Mouse (Mus musculus) hindbrain, embryonic 12.5 days (tissue): Measurements from ENCODE around the gene Cryba4. TPM values are rescaled to one million over a fixed set of nuclear protein-coding genes. Genes with fewer than 3 reads are reported as not detected.

Experiments used
- ATAC-seq: fragments of 200-750 bp; cut with Nextera tagmentation; 2 replicates; pipeline ENCODE4 v1.8.0; 2017; ENCODE audit warnings: moderate TSS enrichment; ENCODE audit not compliant: low FRiP score
- H3K27ac ChIP-seq: fragments of 300-500 bp; sonication (generic); 2 replicates; pipeline ENCODE4 v1.5.1; 2016; ENCODE audit warnings: mild to moderate bottlenecking
- H3K27me3 ChIP-seq: fragments of 300-500 bp; sonication (generic); 2 replicates; pipeline ENCODE4 v1.6.1; 2016; ENCODE audit warnings: mild to moderate bottlenecking
- H3K36me3 ChIP-seq: fragments of 300-500 bp; sonication (generic); 2 replicates; pipeline ENCODE4 v1.6.1; 2016; ENCODE audit warnings: mild to moderate bottlenecking
- H3K4me1 ChIP-seq: fragments of 300-500 bp; sonication (generic); 2 replicates; pipeline ENCODE4 v1.6.1; 2016
- H3K4me2 ChIP-seq: fragments of 300-500 bp; sonication (generic); replicated peaks from 2 replicates; pipeline ENCODE4 v1.6.1; 2016; ENCODE audit warnings: mild to moderate bottlenecking
- H3K4me3 ChIP-seq: fragments of 300-500 bp; sonication (generic); 2 replicates; pipeline ENCODE4 v1.5.1; 2016; ENCODE audit warnings: mild to moderate bottlenecking
- H3K9ac ChIP-seq: fragments of 300-500 bp; sonication (generic); 2 replicates; pipeline ENCODE4 v1.6.1; 2016; ENCODE audit warnings: mild to moderate bottlenecking, moderate library complexity
- H3K9me3 ChIP-seq: fragments of 300-500 bp; sonication (generic); replicated peaks from 2 replicates; pipeline ENCODE4 v1.6.1; 2016; ENCODE audit warnings: mild to moderate bottlenecking
- WGBS: fragments of 180-500 bp; shearing (Covaris S2); methylation state at CpG from one replicate; pipeline ENCODE4 v1.1.7; 2016; 5-methylcytosine and 5-hydroxymethylcytosine counted together
- polyA plus RNA-seq: library from polyadenylated mRNA; unstranded; fragments of >200 nt; fragmentation: Nextera tagmentation; extraction: Ambion mirVana; gene quantifications from 2 replicates; pipeline ENCODE4 v1.2.1, GENCODE M21; 2016

Gene Cryba4
- polyA plus RNA-seq, 1 experiment from 2014 or later, result 1.8 TPM

DNA sequence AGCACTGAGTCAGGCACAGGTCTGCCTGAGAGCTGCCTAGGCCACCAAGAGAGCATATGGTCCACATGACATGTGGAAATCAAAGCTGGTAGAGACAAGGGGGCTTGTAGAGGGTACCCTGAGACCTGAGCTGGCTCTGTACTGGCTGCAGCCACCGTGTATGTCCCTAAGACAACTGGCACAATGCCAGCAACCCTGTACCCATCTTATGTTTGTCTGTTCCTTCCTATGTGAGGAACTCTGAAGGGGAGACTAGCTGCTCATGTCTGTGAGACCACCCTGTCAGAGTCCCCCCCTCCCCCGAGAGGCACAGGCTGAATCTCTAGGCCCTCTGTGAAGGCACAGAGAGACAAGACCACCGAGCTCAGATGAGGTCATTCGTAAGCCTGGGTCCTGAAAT is 33.6 kb downstream of the Cryba4 start:
- Histone ChIP-seq H3K4me3 (no peak overlapping the region), H3K4me1 (peaks cover 92% of the 10 kb centered on the region), H3K9ac (0 out of 2 replicates have a peak overlapping the region, but pooled peaks have one; percentile 18), H3K27ac (peak overlapping the region; percentile 88), H3K36me3 (peaks cover 51% of the 10 kb centered on the region), H3K4me2 (no peak overlapping the region), H3K9me3 (no peaks in the 10 kb centered on the region), H3K27me3 (no peaks in the 10 kb centered on the region)
- no peak for ATAC-seq
- WGBS, result 69% methylated on average over 4 of the region's 4 CpGs

DNA sequence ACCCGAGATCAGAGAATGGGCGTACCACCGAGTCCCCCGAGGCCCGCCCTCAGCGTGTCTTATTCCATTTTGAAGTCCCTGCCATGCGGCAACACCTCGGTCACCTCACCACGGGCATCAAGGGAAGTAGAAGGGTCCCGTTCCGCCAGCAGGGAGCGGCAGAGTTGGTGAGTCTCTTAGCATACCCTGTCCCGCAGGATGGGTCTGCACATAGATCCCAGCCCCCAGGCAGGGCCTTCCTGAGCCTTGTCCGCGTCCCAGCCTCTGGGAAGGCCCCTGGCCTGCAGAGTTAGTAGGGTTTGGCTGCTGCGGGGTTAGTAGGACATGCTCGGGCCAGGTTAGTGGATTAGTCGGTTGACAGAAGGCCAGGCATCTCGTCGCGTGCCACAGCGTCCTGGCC is 35.3 kb downstream of the Cryba4 start:
- no peak for ATAC-seq
- Histone ChIP-seq H3K36me3 (peaks cover 37% of the 10 kb centered on the region), H3K9ac (peak overlapping the region; percentile 47), H3K4me1 (peaks cover 88% of the 10 kb centered on the region), H3K27ac (peak overlapping the region; percentile 88), H3K9me3 (no peaks in the 10 kb centered on the region), H3K27me3 (no peaks in the 10 kb centered on the region), H3K4me2 (no peak overlapping the region), H3K4me3 (no peak overlapping the region)
- 43% methylated on average over 22 of the region's 22 CpGs for WGBS

DNA sequence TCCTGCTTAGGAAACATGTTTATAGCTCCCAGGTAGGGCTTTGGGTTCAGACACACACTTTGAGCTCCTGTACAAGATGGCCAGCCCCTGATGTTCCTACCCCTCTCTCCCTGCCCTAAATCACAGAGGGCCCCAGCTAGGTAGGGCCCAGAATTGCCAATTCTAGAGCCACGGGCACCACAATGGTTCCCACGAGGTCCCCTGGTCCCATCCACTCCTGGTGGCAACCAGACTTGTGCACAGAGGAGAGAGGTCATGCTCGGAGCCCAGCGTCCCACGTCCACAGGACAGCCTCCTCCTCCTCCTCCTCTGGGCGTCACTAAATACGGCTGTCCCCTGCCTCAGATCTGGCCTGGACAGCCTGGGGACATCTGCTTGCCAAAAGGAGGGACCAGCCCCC is 36.0 kb downstream of the Cryba4 start:
- no peak for ATAC-seq
- no peak overlapping the region for H3K4me2 ChIP-seq
- no peak overlapping the region for H3K4me3 ChIP-seq
- no peaks in the 10 kb centered on the region for H3K9me3 ChIP-seq
- no peaks in the 10 kb centered on the region for H3K27me3 ChIP-seq
- peak overlapping the region; percentile 88 for H3K27ac ChIP-seq
- H3K36me3 ChIP-seq, result peaks cover 30% of the 10 kb centered on the region
- 67% methylated on average over 7 of the region's 7 CpGs for whole genome bisulfite sequencing
- H3K9ac ChIP-seq, result peak overlapping the region; percentile 43
- peaks cover 82% of the 10 kb centered on the region for H3K4me1 ChIP-seq

DNA sequence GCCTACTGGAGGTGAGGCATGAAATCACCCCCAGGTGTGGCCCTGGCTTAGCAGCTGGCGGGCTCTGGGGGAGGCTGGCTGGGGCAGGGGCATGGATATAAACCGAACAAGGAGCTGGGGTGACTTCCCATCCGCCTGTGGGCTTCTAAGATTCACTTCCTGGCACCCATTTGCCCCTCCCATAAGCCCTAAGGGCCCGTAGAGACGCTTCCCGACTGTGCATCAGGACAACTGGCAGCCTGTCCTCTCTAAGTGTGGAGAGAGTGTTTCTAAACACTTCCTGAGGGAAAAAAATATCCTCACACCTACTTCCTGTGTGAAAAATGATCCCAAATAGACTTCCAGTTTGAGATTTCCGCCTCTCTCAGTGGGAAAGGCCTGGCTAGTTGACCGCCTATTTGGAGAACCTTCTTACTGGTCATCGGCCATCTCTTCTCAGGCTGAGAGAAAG is 36.5 kb downstream of the Cryba4 start:
- peak overlapping the region; percentile 88 for H3K27ac ChIP-seq
- H3K4me3 ChIP-seq, result no peak overlapping the region
- WGBS, result 25% methylated on average over 9 of the region's 9 CpGs
- no peaks in the 10 kb centered on the region for H3K27me3 ChIP-seq
- H3K9me3 ChIP-seq, result no peaks in the 10 kb centered on the region
- peak overlapping the region; percentile 27 for H3K4me2 ChIP-seq
- peaks cover 25% of the 10 kb centered on the region for H3K36me3 ChIP-seq
- ATAC-seq, result peak; percentile 17; the same call in 1 of the 2 replicates
- H3K4me1 ChIP-seq, result peaks cover 77% of the 10 kb centered on the region
- H3K9ac ChIP-seq, result peak overlapping the region; percentile 43

DNA sequence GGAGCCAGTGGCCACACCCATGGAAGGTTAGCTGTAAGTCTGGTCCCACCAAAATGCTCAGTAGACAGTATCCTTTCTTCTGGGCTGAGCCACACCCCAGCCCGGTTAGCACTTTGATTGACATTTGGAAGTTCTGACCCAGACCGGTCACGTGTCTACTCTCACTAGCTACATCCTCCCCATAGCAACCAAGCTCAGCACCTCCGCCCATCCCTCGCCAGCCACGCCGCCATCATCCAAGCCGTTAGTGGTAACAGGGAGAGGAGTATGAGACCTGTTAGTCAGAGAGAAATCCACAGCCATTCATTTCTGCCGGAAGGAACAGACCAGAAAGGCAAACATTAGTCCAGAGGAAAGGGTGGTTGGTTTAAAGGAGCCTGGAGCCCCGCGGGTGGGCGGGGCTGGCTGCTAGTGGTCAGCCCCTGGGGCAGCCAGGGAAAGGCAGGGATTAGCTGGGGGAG is 37.0 kb downstream of the Cryba4 start:
- ATAC-seq, result peak; percentile 2; the same call in 1 of the 2 replicates
- Histone ChIP-seq H3K4me2 (peak overlapping the region; percentile 27; the same call in 1 of the 2 replicates), H3K9ac (peak overlapping the region; percentile 43), H3K4me3 (no peak overlapping the region), H3K36me3 (peaks cover 20% of the 10 kb centered on the region), H3K4me1 (peaks cover 72% of the 10 kb centered on the region), H3K9me3 (no peaks in the 10 kb centered on the region), H3K27ac (peak overlapping the region; percentile 88), H3K27me3 (no peaks in the 10 kb centered on the region)
- 12% methylated on average over 12 of the region's 12 CpGs for WGBS

DNA sequence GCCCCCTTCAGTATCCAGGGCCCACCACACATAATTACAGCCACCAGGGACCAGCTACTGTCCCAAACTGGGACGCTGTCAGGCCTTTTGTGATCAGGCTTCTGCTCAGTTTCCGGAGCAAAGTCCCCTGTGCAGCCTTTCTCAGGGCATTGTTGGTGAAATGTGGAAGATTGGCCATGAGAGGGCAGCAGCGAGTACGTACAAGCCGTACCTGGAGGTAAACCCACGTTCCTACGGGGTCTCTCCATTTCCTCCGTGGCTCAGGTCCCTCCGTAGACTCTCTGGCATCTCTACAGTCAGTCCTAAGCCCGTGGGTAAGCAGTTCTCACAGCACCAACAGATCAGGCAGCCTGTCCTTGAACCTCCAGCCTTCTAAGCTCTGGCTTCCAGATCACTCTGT is 37.9 kb downstream of the Cryba4 start:
- Histone ChIP-seq H3K4me1 (peaks cover 63% of the 10 kb centered on the region), H3K9ac (0 out of 2 replicates have a peak overlapping the region, but pooled peaks have one; percentile 36)

DNA sequence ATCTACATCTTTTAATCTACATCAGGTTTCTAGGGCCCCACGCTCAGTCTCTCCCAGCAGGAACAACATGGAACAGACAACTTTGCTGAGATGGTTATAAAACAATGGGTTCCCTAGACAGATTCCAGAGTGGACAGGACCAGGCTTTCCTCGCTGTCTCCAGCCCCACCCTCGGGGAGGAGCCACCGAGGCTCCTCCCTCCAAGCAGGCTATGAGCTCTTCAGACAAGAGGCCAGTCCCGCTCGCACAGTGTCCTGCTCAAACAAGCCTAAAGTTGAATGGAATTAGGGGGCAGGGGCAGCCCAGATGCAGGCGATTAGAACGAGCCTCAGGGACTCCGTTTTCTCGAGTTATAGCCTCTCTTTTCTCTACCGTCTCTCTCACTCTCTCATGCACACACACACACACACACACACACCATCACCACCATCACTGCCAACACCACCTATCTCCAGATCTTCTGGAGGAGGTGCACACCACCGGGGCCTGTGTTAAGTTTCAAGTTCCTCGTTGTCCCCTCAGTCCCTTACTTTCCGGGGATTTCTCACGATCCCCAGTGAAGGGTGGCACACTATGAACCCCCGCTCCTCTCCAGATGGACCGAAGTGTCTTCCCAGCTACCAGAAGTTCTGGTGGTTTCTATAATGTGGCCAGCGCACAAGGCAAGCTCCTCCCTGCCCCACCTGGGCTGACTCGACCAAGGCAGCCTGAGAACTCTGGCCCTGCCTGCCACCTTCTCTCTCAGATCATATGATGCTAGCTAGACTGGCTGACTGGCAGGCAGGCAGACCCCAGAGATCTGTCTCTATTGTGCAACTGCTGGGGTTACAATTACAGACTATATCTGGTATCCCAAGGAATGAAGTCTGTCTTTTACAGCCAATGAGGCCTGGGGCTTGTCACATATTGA is 38.7 kb downstream of the Cryba4 start:
- Histone ChIP-seq H3K4me1 (peaks cover 54% of the 10 kb centered on the region), H3K27ac (peak overlapping the region; percentile 88), H3K9me3 (no peaks in the 10 kb centered on the region), H3K4me2 (0 out of 2 replicates have a peak overlapping the region, but pooled peaks have one; percentile 11), H3K9ac (0 out of 2 replicates have a peak overlapping the region, but pooled peaks have one; percentile 36), H3K4me3 (no peak overlapping the region), H3K27me3 (no peaks in the 10 kb centered on the region), H3K36me3 (peaks cover 3% of the 10 kb centered on the region)
- peak; percentile 57 for ATAC-seq
- WGBS, result 29% methylated on average over 19 of the region's 19 CpGs

More for the DNA sequence above, 37.9 kb downstream of the Cryba4 start:
- ATAC-seq, result peak; percentile 42
- 2% methylated on average over 10 of the region's 10 CpGs for WGBS
- Histone ChIP-seq H3K27ac (peak overlapping the region; percentile 88), H3K9me3 (no peaks in the 10 kb centered on the region), H3K36me3 (peaks cover 11% of the 10 kb centered on the region), H3K27me3 (no peaks in the 10 kb centered on the region), H3K4me2 (peak overlapping the region; percentile 11; the same call in 1 of the 2 replicates), H3K4me3 (no peak overlapping the region)

DNA sequence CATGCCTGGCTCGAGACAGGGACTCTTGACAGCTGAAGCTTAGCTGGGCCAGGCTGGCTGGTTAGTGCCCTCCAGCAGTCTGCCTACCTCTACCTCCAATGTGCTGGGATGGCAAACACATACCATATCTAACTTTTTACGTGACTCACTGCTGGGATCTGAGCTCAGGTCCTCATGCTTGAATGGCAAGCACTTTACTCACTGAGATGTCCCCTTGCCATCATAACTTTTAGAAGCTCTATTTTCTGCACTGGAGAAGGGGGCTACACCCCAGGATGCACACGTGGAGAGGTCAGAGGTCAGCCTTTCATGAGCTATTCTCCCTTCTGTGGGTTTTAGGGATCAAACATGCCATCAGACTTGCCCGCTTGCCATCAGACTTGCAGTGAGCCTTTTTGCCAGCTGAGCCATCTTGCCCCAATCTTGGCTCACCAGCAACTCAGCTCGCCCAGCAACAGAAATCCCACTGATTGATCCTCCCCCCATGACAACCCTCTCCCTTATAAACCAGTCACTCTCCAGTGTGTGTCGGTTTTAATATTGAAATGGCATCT is 39.5 kb downstream of the Cryba4 start:
- Histone ChIP-seq H3K4me3 (no peak overlapping the region), H3K27ac (peak overlapping the region; percentile 88), H3K4me1 (peaks cover 47% of the 10 kb centered on the region), H3K9ac (no peak overlapping the region), H3K4me2 (no peak overlapping the region), H3K9me3 (no peaks in the 10 kb centered on the region), H3K27me3 (no peaks in the 10 kb centered on the region), H3K36me3 (no peaks in the 10 kb centered on the region)
- 54% methylated on average over 6 of the region's 6 CpGs for WGBS
- ATAC-seq, result 0 out of 2 replicates have a peak, but pooled peaks have one; percentile 0

DNA sequence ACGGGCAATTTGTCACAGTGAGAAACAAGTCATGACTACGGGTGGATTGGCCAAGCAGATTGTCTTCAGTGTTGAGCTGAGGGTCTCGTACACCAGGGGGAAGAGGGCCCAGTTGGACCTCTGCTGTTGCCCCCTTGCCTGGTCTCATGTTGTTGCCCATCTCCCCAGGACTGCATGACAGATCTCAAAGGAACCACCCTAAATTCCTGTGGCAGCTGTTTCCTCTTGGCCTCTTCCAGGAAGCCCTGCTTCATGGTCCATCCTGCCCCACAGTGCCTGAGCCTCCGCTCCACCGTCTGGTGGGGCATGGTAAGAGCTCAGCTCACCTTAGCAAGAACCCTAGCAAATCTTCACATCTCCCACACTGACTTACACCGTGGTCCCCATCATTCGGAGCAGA is 40.4 kb downstream of the Cryba4 start:
- Histone ChIP-seq H3K27me3 (no peaks in the 10 kb centered on the region), H3K9ac (no peak overlapping the region), H3K4me2 (no peak overlapping the region), H3K9me3 (no peaks in the 10 kb centered on the region), H3K36me3 (no peaks in the 10 kb centered on the region), H3K27ac (no peak overlapping the region), H3K4me3 (no peak overlapping the region), H3K4me1 (peaks cover 39% of the 10 kb centered on the region)
- 82% methylated on average over 7 of the region's 7 CpGs for WGBS
- no peak for ATAC-seq

DNA sequence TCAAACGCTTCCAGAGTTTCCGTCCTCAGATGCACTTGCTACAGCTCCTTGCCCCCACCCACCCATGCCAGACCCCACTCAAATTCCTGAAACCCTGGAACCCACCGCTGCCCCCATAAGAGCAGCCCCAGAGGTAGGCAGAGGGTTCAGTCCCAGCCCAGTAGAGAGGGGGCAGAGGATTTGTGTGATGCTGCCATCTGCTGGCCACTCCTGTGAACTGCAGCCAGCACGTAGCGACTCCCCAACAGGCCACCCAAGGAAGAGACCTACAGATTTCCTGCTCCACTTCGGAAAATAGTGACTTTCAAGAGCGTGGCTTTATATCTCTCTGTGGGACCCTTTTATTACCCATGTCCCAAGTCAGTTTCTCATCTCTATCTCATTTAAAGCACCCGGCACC is 42.2 kb downstream of the Cryba4 start:
- peaks cover 30% of the 10 kb centered on the region for H3K4me1 ChIP-seq
- no peak overlapping the region for H3K27ac ChIP-seq

DNA sequence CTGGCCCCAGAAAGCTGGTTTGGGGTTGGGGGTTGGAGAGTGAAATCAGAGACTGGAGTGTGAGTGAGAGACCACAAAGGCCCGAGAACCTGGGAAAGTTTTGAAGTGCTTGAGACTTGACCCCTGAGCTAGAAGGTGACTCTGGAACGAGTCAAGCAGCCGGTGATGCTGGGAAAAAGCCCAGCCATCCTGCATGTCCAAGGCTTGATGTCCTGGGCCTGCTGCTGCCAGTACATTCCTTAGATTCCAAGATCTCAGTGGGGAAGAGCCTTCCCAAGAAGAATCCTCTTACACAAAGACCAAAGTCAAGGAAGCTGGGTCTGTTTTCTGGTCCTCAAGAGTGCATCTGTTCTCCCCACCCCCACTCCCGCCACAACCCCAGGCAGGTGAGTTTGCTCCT is 44.0 kb downstream of the Cryba4 start:
- Histone ChIP-seq H3K27me3 (no peaks in the 10 kb centered on the region), H3K4me3 (no peak overlapping the region), H3K9me3 (no peaks in the 10 kb centered on the region), H3K4me2 (no peak overlapping the region), H3K27ac (no peak overlapping the region), H3K4me1 (peaks cover 13% of the 10 kb centered on the region), H3K36me3 (no peaks in the 10 kb centered on the region), H3K9ac (no peak overlapping the region)
- no peak for ATAC-seq
- 45% methylated on average over 4 of the region's 4 CpGs for WGBS

More for the DNA sequence above, 42.2 kb downstream of the Cryba4 start:
- Histone ChIP-seq H3K9ac (no peak overlapping the region), H3K27me3 (no peaks in the 10 kb centered on the region), H3K4me2 (no peak overlapping the region), H3K9me3 (no peaks in the 10 kb centered on the region), H3K36me3 (no peaks in the 10 kb centered on the region), H3K4me3 (no peak overlapping the region)
- 25% methylated on average over 8 of the region's 8 CpGs for WGBS
- ATAC-seq, result no peak
